Mouse (Mus musculus) CH12.LX (cell line): Measurements from ENCODE around the gene Ezh1. TPM values are rescaled to one million over a fixed set of nuclear protein-coding genes. Genes with fewer than 3 reads are reported as not detected.

Source experiments
- DNase-seq: peaks from one replicate; pipeline ENCODE4 v3.0.0-alpha.2; 2013; ENCODE audit errors: extremely low read depth
- H3K27ac ChIP-seq: 2 replicates; pipeline ENCODE4 v1.5.1; 2012; ENCODE audit warnings: low read depth, mild to moderate bottlenecking, control low read depth, moderate library complexity; ENCODE audit not compliant: insufficient read depth
- H3K27me3 ChIP-seq: replicated peaks from 2 replicates; pipeline ENCODE3; 2012; ENCODE audit warnings: inconsistent platforms
- H3K36me3 ChIP-seq, 2 experiments: replicated peaks in 1 of 2; 2 replicates each; pipeline versions ENCODE3 to v1.6.1; 2012; ENCODE audit warnings: inconsistent platforms in 1 of 2, low read length in 1 of 2, mild to moderate bottlenecking in 1 of 2, mixed read lengths in 1 of 2, moderate library complexity in 1 of 2; ENCODE audit not compliant: control insufficient read depth in 1 of 2, insufficient read depth in 1 of 2
- H3K4me1 ChIP-seq, 2 experiments: 2 replicates each; pipeline ENCODE4 v1.6.1; 2012; ENCODE audit warnings: inconsistent platforms in 1 of 2, moderate library complexity in 1 of 2; ENCODE audit not compliant: insufficient read depth in 2 of 2, control insufficient read depth in 1 of 2
- H3K4me2 ChIP-seq: 2 replicates; pipeline ENCODE4 v1.6.1; 2012; ENCODE audit warnings: low read depth, mild to moderate bottlenecking, control low read depth; ENCODE audit not compliant: poor library complexity, insufficient read depth, severe bottlenecking
- H3K4me3 ChIP-seq, 3 experiments: fragments of 150-350 bp in 1 of 3; sonication (generic) in 1 of 3; replicated peaks in 1 of 3; 2 replicates each; pipeline versions ENCODE3 to v1.5.1; 2011 to 2012; ENCODE audit warnings: low read depth in 2 of 3, low read length in 2 of 3, mild to moderate bottlenecking in 2 of 3, moderate library complexity in 2 of 3, control low read depth in 1 of 3, improper control_type of control experiment in 1 of 3, inconsistent platforms in 1 of 3, mixed read lengths in 1 of 3; ENCODE audit not compliant: poor library complexity in 1 of 3
- H3K79me2 ChIP-seq: replicated peaks from 2 replicates; pipeline ENCODE4 v1.6.1; 2012; ENCODE audit warnings: mild to moderate bottlenecking, moderate library complexity; ENCODE audit not compliant: control insufficient read depth, poor library complexity, insufficient read depth, severe bottlenecking; ENCODE audit errors: extremely low read depth
- H3K9ac ChIP-seq: 2 replicates; pipeline ENCODE4 v1.6.1; 2012; ENCODE audit warnings: low read depth, mild to moderate bottlenecking, control low read depth, moderate library complexity; ENCODE audit not compliant: insufficient read depth
- H3K9me3 ChIP-seq: replicated peaks from 2 replicates; pipeline ENCODE3; 2012; ENCODE audit warnings: low read length, inconsistent platforms, mixed read lengths
- BHLHE40 ChIP-seq: IDR thresholded peaks from 2 replicates; pipeline ENCODE4 v1.6.1; 2011; ENCODE audit warnings: mild to moderate bottlenecking, low read depth, low read length, improper control_type of control experiment
- CHD1 ChIP-seq: IDR thresholded peaks from 2 replicates; pipeline ENCODE4 v1.6.1; 2012; ENCODE audit warnings: low read depth, low read length, improper control_type of control experiment, inconsistent platforms
- CHD2 ChIP-seq: IDR thresholded peaks from 2 replicates; pipeline ENCODE4 v1.6.1; 2011; ENCODE audit warnings: low read length, improper control_type of control experiment
- CTCF ChIP-seq, 2 experiments: IDR thresholded peaks in 1 of 2; conservative IDR thresholded peaks in 1 of 2; 2 replicates each; pipeline ENCODE4 v1.5.1; 2011 to 2012; ENCODE audit warnings: low read depth in 2 of 2, low read length in 2 of 2, improper control_type of control experiment in 1 of 2, inconsistent platforms in 1 of 2, mild to moderate bottlenecking in 1 of 2, moderate library complexity in 1 of 2
- E2F4 ChIP-seq: IDR thresholded peaks from 2 replicates; pipeline ENCODE4 v1.6.1; 2011; ENCODE audit warnings: low read depth, low read length, improper control_type of control experiment; ENCODE audit not compliant: insufficient replicate concordance
- ELF1 ChIP-seq: IDR thresholded peaks from 2 replicates; pipeline ENCODE4 v1.6.1; 2014; ENCODE audit warnings: low read depth, mild to moderate bottlenecking, inconsistent platforms, low read length, improper control_type of control experiment
- EP300 ChIP-seq: IDR thresholded peaks from 2 replicates; pipeline ENCODE4 v1.6.1; 2011; ENCODE audit warnings: low read length, improper control_type of control experiment
- ETS1 ChIP-seq: conservative IDR thresholded peaks from 2 replicates; pipeline ENCODE4 v1.6.1; 2012; ENCODE audit warnings: low read depth, mild to moderate bottlenecking, inconsistent platforms, low read length, improper control_type of control experiment, moderate library complexity
- GABPA ChIP-seq: IDR thresholded peaks from 2 replicates; pipeline ENCODE4 v1.6.1; 2012; ENCODE audit warnings: low read depth, low read length, improper control_type of control experiment, inconsistent platforms; ENCODE audit not compliant: insufficient replicate concordance
- HCFC1 ChIP-seq: IDR thresholded peaks from 2 replicates; pipeline ENCODE4 v1.6.1; 2012; ENCODE audit warnings: low read depth, mild to moderate bottlenecking, inconsistent platforms, low read length, improper control_type of control experiment
- JUN ChIP-seq: IDR thresholded peaks from 2 replicates; pipeline ENCODE4 v1.6.1; 2011; ENCODE audit warnings: low read depth, mild to moderate bottlenecking, low read length, improper control_type of control experiment, moderate library complexity; ENCODE audit not compliant: insufficient read depth
- JUND ChIP-seq: conservative IDR thresholded peaks from 2 replicates; pipeline ENCODE4 v1.6.1; 2011; ENCODE audit warnings: low read depth, low read length, improper control_type of control experiment
- KAT2A ChIP-seq: IDR thresholded peaks from 2 replicates; pipeline ENCODE4 v1.6.1; 2012; ENCODE audit warnings: low read length, improper control_type of control experiment, inconsistent platforms; ENCODE audit not compliant: insufficient replicate concordance
- MAX ChIP-seq: IDR thresholded peaks from 2 replicates; pipeline ENCODE4 v1.6.1; 2011; ENCODE audit warnings: low read length, improper control_type of control experiment
- MEF2A ChIP-seq: IDR thresholded peaks from 2 replicates; pipeline ENCODE4 v1.6.1; 2014; ENCODE audit warnings: low read depth, mild to moderate bottlenecking, inconsistent platforms, low read length, improper control_type of control experiment, borderline replicate concordance
- MXI1 ChIP-seq: IDR thresholded peaks from 2 replicates; pipeline ENCODE4 v1.6.1; 2011; ENCODE audit warnings: mild to moderate bottlenecking, low read depth, low read length, improper control_type of control experiment
- NELFE ChIP-seq: IDR thresholded peaks from 2 replicates; pipeline ENCODE4 v1.6.1; 2011; ENCODE audit warnings: low read depth, low read length, improper control_type of control experiment
- PAX5 ChIP-seq: IDR thresholded peaks from 2 replicates; pipeline ENCODE4 v1.6.1; 2012; ENCODE audit warnings: low read length, inconsistent platforms, mixed read lengths
- POLR2A ChIP-seq: IDR thresholded peaks from 2 replicates; pipeline ENCODE4 v1.6.1; 2011; ENCODE audit warnings: low read depth, mild to moderate bottlenecking, improper control_type of control experiment, low read length
- POLR2AphosphoS2 ChIP-seq: IDR thresholded peaks from 2 replicates; pipeline ENCODE4 v1.6.1; 2011; ENCODE audit warnings: low read depth, low read length, improper control_type of control experiment
- SIN3A ChIP-seq: IDR thresholded peaks from 2 replicates; pipeline ENCODE4 v1.6.1; 2012; ENCODE audit warnings: low read length, improper control_type of control experiment, inconsistent platforms
- TBP ChIP-seq: conservative IDR thresholded peaks from 2 replicates; pipeline ENCODE4 v1.6.1; 2011; ENCODE audit warnings: low read depth, low read length, improper control_type of control experiment
- TCF12 ChIP-seq: IDR thresholded peaks from 2 replicates; pipeline ENCODE4 v1.6.1; 2014; ENCODE audit warnings: low read depth, mild to moderate bottlenecking, inconsistent platforms, low read length, improper control_type of control experiment
- USF2 ChIP-seq: conservative IDR thresholded peaks from 2 replicates; pipeline ENCODE4 v1.6.1; 2011; ENCODE audit warnings: low read depth, low read length, improper control_type of control experiment
- ZC3H11A ChIP-seq: IDR thresholded peaks from 2 replicates; pipeline ENCODE4 v1.6.1; 2012; ENCODE audit warnings: low read depth, mild to moderate bottlenecking, inconsistent platforms, low read length, improper control_type of control experiment
- ZKSCAN1 ChIP-seq: IDR thresholded peaks from 2 replicates; pipeline ENCODE4 v1.6.1; 2012; ENCODE audit warnings: low read depth, inconsistent platforms, low read length, improper control_type of control experiment, borderline replicate concordance
- ZNF384 ChIP-seq: IDR thresholded peaks from 2 replicates; pipeline ENCODE4 v1.6.1; 2012; ENCODE audit warnings: low read depth, low read length, improper control_type of control experiment, inconsistent platforms
- dilution Hi-C: fragments of 300-500 bp; cut with MboI; formaldehyde crosslinking; loops from 2 replicates; pipeline ENCODE4 v1.14.3; 2020; ENCODE audit warnings: low sequenced_read_pairs; ENCODE audit not compliant: extremely low pct_unique_long_range_greater_than_20kb, extremely low pct_ligation_motif_present
- in situ Hi-C: fragments of 300-500 bp; cut with MboI; formaldehyde crosslinking; loops from 3 replicates; pipeline ENCODE4 v1.14.3; 2019; ENCODE audit warnings: low sequenced_read_pairs, low pct_ligation_motif_present, low pct_unique_long_range_greater_than_20kb, mixed read lengths
- polyA plus RNA-seq: library from polyadenylated mRNA; unstranded; fragments of >175 nt; gene quantifications from 2 replicates; pipeline ENCODE4 v1.2.1, GENCODE M21; 2012; ENCODE audit warnings: low read depth; ENCODE audit not compliant: insufficient read length
- total RNA-seq, 2 experiments: library from RNA; depleted of rRNA; stranded (reverse); fragments of 300-350 nt in 1 of 2; fragments of >200 nt in 1 of 2; gene quantifications; 2 replicates each; pipeline ENCODE4 v1.2.3; 2012 to 2014

Ezh1 gene
- total and polyA plus RNA-seq, 3 experiments, result 8.7 to 15.3 (median 12.1) TPM

- H3K9me3 ChIP-seq, result no peaks in the 10 kb centered on the region
- in situ Hi-C loops, result no loop called here
- no peaks in the 10 kb centered on the region for H3K27me3 ChIP-seq
- TF ChIP-seq JUND, result no peak
- no peak for TF ChIP-seq NELFE
- TF ChIP-seq HCFC1, result peak; percentile 24; the same call in 1 of the 2 replicates
- no peak for TF ChIP-seq SIN3A
- TF ChIP-seq MEF2A, result no peak
- peak; percentile 55; the same call in 1 of the 2 replicates for TF ChIP-seq POLR2AphosphoS2
- no peak; the same call in 1 of the 2 replicates for TF ChIP-seq POLR2A
- no peak for TF ChIP-seq ELF1
- TF ChIP-seq E2F4, result no peak
- TF ChIP-seq CTCF (conservative IDR thresholded peaks at IDR 0.05 in 1 of 2, IDR thresholded peaks at IDR 0.05 in 1 of 2; ENCODE audit: low read depth in 2 of 2, low read length in 2 of 2), result no peak
- TF ChIP-seq TCF12, result no peak
- no peak for TF ChIP-seq ZKSCAN1
- no peak for TF ChIP-seq MAX
- TF ChIP-seq JUN, result no peak
- TF ChIP-seq MXI1, result 0 out of 2 replicates have a peak, but pooled peaks have one; percentile 23
- no peak for TF ChIP-seq KAT2A
- no peak for TF ChIP-seq ZNF384
- TF ChIP-seq USF2, result no peak
- TF ChIP-seq ZC3H11A, result no peak
- no peak for TF ChIP-seq CHD1
- TF ChIP-seq GABPA, result no peak
- TF ChIP-seq EP300, result no peak
- TF ChIP-seq ETS1, result no peak
- no peak for TF ChIP-seq TBP
- TF ChIP-seq BHLHE40, result no peak
- TF ChIP-seq CHD2, result peak; percentile 30; the same call in 1 of the 2 replicates
- no peak for TF ChIP-seq PAX5
- DNase-seq, result peak; percentile 23
- H3K4me2 ChIP-seq, result 0 out of 2 replicates have a peak within 1 kb of the TSS, but pooled peaks have one; percentile 12
- peak within 1 kb of the TSS in 1 of 3 experiments; percentile 25 for H3K4me3 ChIP-seq
- H3K9ac ChIP-seq, result no peak within 1 kb of the TSS
- peaks cover 27 to 81% of the 10 kb centered on the region in 2 experiments for H3K36me3 ChIP-seq
- H3K27ac ChIP-seq, result no peak within 1 kb of the TSS
- H3K79me2 ChIP-seq, result no peaks in the 10 kb centered on the region
- dilution Hi-C loops, result no loop called here
- peaks cover 4 to 39% of the 10 kb centered on the region in 2 experiments; a peak in 3 of 4 replicates for H3K4me1 ChIP-seq
These were observed 33.9 kb upstream of the Ezh1 start, which contains the start of gene Wnk4 for GRCm38 (mm10) chr11:101259948-101260825. Gene Wnk4, plus strand, starts transcription at chr11:101260567.
